Mouse (Mus musculus) spleen, adult 10 weeks (tissue): ENCODE measurements around the gene Iars2. TPM values are rescaled to one million over a fixed set of nuclear protein-coding genes. Genes with fewer than 3 reads are reported as not detected.

Experiments
- polyA plus RNA-seq: library from polyadenylated mRNA; stranded (reverse); fragments of 350-450 nt; fragmentation: Illumina TruSeq; extraction: RNeasy Lipid Tissue Mini Kit (QIAGEN cat#74804); gene quantifications from one replicate; pipeline ENCODE4 v1.2.3, GENCODE M21; 2015; ENCODE audit warnings: low replicate concordance; ENCODE audit not compliant: insufficient read depth

Gene Iars2
- polyA plus RNA-seq, result 32.0 TPM

GRCm38 (mm10) chr1:185328721-185329610 is at the start of gene Iars2:
TSS of gene Iars2 (minus strand) at chr1:185329396.

GRCm38 (mm10) chr1:185362677-185363520 is 33.7 kb upstream of the Iars2 start, which contains the start of gene Eprs:
TSS of gene Eprs (plus strand) at chr1:185363044.

DNA sequence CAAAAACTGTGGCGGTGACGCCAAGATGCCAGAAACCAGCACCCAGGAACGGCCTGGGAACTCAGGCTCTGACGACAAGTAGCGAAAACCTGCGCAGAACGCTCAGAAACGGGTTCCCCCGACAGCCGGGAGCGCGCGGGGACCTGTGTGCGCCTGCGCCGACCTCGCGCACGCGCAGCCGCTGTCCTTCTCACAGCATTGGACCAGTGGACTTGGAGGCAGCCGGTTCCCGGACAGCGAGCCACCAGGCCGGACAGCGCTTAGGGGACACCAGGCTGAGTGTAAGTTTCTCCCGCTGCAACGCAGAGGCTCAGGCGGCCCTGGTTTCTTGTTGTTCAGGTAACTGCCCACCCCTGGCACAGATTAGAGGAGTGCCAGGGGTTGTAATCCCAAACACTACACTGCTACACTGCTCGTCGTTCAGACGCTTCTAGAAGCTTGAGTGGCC is 2.8 kb upstream of the Iars2 start, which contains the start of gene Bpnt1:
Bpnt1 (plus strand) TSS at position 167 of the 448 bp plus-strand sequence.

Other genes starting within 250 kb of the Iars2 start
- gene Rab3gap2, start 125.3 kb downstream of the Iars2 start, polyA plus RNA-seq, result 26.9 TPM
- 19.0 TPM for gene Bpnt1, start 2.8 kb upstream of the Iars2 start, polyA plus RNA-seq
- 64.1 TPM for gene Eprs, start 33.6 kb upstream of the Iars2 start, polyA plus RNA-seq
- gene Slc30a10, start 125.5 kb upstream of the Iars2 start, polyA plus RNA-seq, result 0.12 TPM